Mouse (Mus musculus): ENCODE measurements at regions not wholly inside any gene's neighbourhood (a gene's known extent, or its start where the extent isn't known, plus 50 kb on each side); places are given as distances from the start of the nearest gene placed in this dataset.

GRCm38 (mm10) chr16:3231566-3231965, 359.3 kb upstream of the Olfr161 start:
- Histone ChIP-seq H3K4me1 (replicated peaks; ENCODE audit: control insufficient read depth, insufficient read depth, low read length) (no peaks in the 10 kb centered on the region), H3K9me3 (ENCODE audit: control insufficient read depth, low read length) (peaks cover 50% of the 10 kb centered on the region), H3K27me3 (replicated peaks; ENCODE audit: control insufficient read depth, insufficient read depth, low read length) (no peaks in the 10 kb centered on the region), H3K9ac (ENCODE audit: low read depth, low read length) (no peak overlapping the region), H3K4me2 (no peak overlapping the region), H3K4me3 (ENCODE audit: low read depth, low read length) (no peak overlapping the region), H3K36me3 (ENCODE audit: control insufficient read depth, insufficient read depth, low read length) (0 out of 2 replicates have a peak, but pooled peaks cover 3% of the 10 kb centered on the region), H3K27ac (ENCODE audit: low read depth, low read length) (no peak overlapping the region)
- DNase-seq (ENCODE audit: low spot score): no peak
- WGBS: 62% methylated on average over 3 of the region's 3 CpGs
- peak; percentile 44; the same call in 1 of the 2 replicates for ATAC-seq (replicated peaks; ENCODE audit: low FRiP score)

GRCm38 (mm10) chr16:3232610-3233009, 358.2 kb upstream of the Olfr161 start:
- H3K27me3 ChIP-seq (replicated peaks; ENCODE audit: control insufficient read depth, insufficient read depth, low read length): no peaks in the 10 kb centered on the region
- ATAC-seq (replicated peaks; ENCODE audit: low FRiP score) (peak; percentile 38; the same call in 1 of the 2 replicates), DNase-seq (ENCODE audit: low spot score) (no peak)
- no peak overlapping the region for H3K9ac ChIP-seq (ENCODE audit: low read depth, low read length)
- no peak overlapping the region for H3K4me3 ChIP-seq (ENCODE audit: low read depth, low read length)
- no peaks in the 10 kb centered on the region for H3K4me1 ChIP-seq (replicated peaks; ENCODE audit: control insufficient read depth, insufficient read depth, low read length)
- WGBS: 50% methylated on average over 2 of the region's 2 CpGs
- H3K9me3 ChIP-seq (ENCODE audit: control insufficient read depth, low read length): peaks cover 56% of the 10 kb centered on the region
- no peak overlapping the region for H3K4me2 ChIP-seq
- H3K27ac ChIP-seq (ENCODE audit: low read depth, low read length): no peak overlapping the region
- 0 out of 2 replicates have a peak, but pooled peaks cover 3% of the 10 kb centered on the region for H3K36me3 ChIP-seq (ENCODE audit: control insufficient read depth, insufficient read depth, low read length)

- Histone ChIP-seq H3K27ac (ENCODE audit: low read depth, low read length) (no peak overlapping the region), H3K4me2 (no peak overlapping the region), H3K4me3 (ENCODE audit: low read depth, low read length) (no peak overlapping the region), H3K27me3 (replicated peaks; ENCODE audit: control insufficient read depth, insufficient read depth, low read length) (no peaks in the 10 kb centered on the region), H3K9ac (ENCODE audit: low read depth, low read length) (no peak overlapping the region), H3K36me3 (ENCODE audit: control insufficient read depth, insufficient read depth, low read length) (0 out of 2 replicates have a peak, but pooled peaks cover 3% of the 10 kb centered on the region), H3K9me3 (ENCODE audit: control insufficient read depth, low read length) (peaks cover 66% of the 10 kb centered on the region), H3K4me1 (replicated peaks; ENCODE audit: control insufficient read depth, insufficient read depth, low read length) (no peaks in the 10 kb centered on the region)
- DNase-seq (ENCODE audit: low spot score) (no peak), ATAC-seq (replicated peaks; ENCODE audit: low FRiP score) (peak; percentile 30)
- WGBS: 50% methylated on average over 2 of the region's 2 CpGs
Measured at GRCm38 (mm10) chr16:3234063-3234462, 356.8 kb upstream of the Olfr161 start.

DNA sequence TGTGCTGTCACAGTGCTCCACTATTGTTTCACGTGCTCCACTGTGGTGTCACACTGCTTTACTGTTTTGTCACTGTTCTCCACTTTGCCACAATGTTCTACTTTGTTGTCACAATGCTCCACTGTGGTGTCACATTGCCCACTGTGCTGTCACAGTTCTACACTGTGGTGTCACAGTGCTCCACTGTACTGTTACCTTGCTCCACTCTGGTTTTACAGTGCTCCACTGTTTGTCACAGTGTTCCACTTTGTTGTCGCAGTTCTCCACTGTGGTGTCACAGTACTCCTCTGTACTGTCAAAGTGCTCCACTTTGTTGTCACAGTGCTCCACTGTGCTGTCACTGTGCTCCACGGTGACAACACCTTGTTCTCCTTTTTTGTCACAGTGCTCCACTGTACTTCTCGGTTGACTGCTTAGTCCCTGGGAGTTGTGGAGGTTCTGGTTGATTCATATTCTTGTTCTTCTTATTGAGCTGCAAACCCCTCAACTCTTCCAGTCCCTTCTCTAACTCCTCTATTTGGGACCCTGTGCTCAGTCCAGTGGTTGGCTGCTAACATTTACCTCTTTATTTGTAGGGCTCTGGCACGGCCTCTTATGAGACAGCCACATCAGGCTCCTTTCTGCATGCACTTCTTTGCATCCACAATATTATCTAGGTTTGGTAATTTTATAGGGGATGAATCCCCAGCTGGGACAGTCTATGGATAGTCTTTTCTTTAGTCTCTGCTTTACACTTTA, 349.7 kb upstream of the Olfr161 start:
- Histone ChIP-seq H3K4me3 (ENCODE audit: low read depth, low read length) (no peak overlapping the region), H3K36me3 (ENCODE audit: control insufficient read depth, insufficient read depth, low read length) (no peaks in the 10 kb centered on the region; the same call in 1 of the 2 replicates), H3K27me3 (replicated peaks; ENCODE audit: control insufficient read depth, insufficient read depth, low read length) (no peaks in the 10 kb centered on the region), H3K9ac (ENCODE audit: low read depth, low read length) (no peak overlapping the region), H3K9me3 (ENCODE audit: control insufficient read depth, low read length) (peaks cover 52% of the 10 kb centered on the region), H3K27ac (ENCODE audit: low read depth, low read length) (no peak overlapping the region), H3K4me2 (no peak overlapping the region), H3K4me1 (replicated peaks; ENCODE audit: control insufficient read depth, insufficient read depth, low read length) (no peaks in the 10 kb centered on the region)
- 60% methylated on average over 5 of the region's 5 CpGs for WGBS
- peak; percentile 27; the same call in 1 of the 2 replicates for ATAC-seq (replicated peaks; ENCODE audit: low FRiP score)
- DNase-seq (ENCODE audit: low spot score): no peak

DNA sequence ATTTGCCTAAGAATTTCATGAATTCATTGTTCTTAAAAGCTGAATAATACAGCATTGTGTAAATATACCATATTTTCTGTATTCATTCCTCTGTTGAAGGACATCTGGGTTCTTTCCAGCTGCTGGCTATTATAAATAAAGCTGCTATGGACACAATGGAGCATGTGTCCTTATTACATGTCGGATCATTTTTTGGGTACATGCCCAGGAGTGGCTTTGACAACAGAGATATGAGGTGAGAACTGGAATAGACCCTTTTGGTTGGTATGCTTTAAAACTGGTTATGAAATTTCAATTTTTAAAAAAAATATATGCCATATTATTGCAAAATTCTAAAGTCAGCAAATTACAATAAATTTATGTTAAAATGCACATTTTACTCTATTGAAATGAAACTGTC, 348.9 kb upstream of the Olfr161 start:
- H3K36me3 ChIP-seq (ENCODE audit: control insufficient read depth, insufficient read depth, low read length): no peaks in the 10 kb centered on the region; the same call in 1 of the 2 replicates
- H3K9me3 ChIP-seq (ENCODE audit: control insufficient read depth, low read length): peaks cover 49% of the 10 kb centered on the region

DNA sequence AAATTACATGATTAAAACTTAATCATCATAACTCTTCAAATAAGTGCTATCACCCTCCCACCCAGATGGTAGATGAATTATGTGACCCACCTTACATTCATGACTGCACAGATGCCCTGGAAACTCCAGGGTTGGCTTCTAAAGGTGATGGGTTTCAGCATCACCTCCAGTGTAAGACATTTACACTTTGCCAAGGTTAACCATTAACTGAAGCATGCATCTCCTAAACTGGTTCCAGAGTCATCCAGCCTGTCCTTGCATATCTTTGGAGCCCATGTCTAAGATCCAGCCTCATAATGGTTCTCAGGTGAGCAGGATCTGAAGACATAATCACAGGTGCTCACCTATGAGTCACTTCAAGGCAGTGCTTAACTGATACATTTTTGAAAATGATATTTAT, 344.4 kb upstream of the Olfr161 start:
- no peak for ATAC-seq (replicated peaks; ENCODE audit: low FRiP score)
- no peaks in the 10 kb centered on the region for H3K36me3 ChIP-seq (ENCODE audit: control insufficient read depth, insufficient read depth, low read length)

More for the DNA sequence above, 348.9 kb upstream of the Olfr161 start:
- no peak overlapping the region for H3K27ac ChIP-seq (ENCODE audit: low read depth, low read length)
- H3K27me3 ChIP-seq (replicated peaks; ENCODE audit: control insufficient read depth, insufficient read depth, low read length): no peaks in the 10 kb centered on the region
- no peak for ATAC-seq (replicated peaks; ENCODE audit: low FRiP score)
- no peak overlapping the region for H3K4me3 ChIP-seq (ENCODE audit: low read depth, low read length)
- H3K4me2 ChIP-seq: no peak overlapping the region
- WGBS: 63% methylated on average over 1 of the region's 1 CpGs
- H3K9ac ChIP-seq (ENCODE audit: low read depth, low read length): no peak overlapping the region
- H3K4me1 ChIP-seq (replicated peaks; ENCODE audit: control insufficient read depth, insufficient read depth, low read length): no peaks in the 10 kb centered on the region
- DNase-seq (ENCODE audit: low spot score): no peak

GRCm38 (mm10) chr16:3247006-3247754, 343.7 kb upstream of the Olfr161 start:
- no peak overlapping the region for H3K4me2 ChIP-seq
- ATAC-seq (replicated peaks; ENCODE audit: low FRiP score) (0 out of 2 replicates have a peak, but pooled peaks have one; percentile 14), DNase-seq (ENCODE audit: low spot score) (no peak)
- H3K9me3 ChIP-seq (ENCODE audit: control insufficient read depth, low read length): peaks cover 11% of the 10 kb centered on the region
- no peaks in the 10 kb centered on the region for H3K4me1 ChIP-seq (replicated peaks; ENCODE audit: control insufficient read depth, insufficient read depth, low read length)
- no peak overlapping the region for H3K9ac ChIP-seq (ENCODE audit: low read depth, low read length)
- 50% methylated on average over 2 of the region's 2 CpGs for WGBS
- no peaks in the 10 kb centered on the region for H3K36me3 ChIP-seq (ENCODE audit: control insufficient read depth, insufficient read depth, low read length)
- no peaks in the 10 kb centered on the region for H3K27me3 ChIP-seq (replicated peaks; ENCODE audit: control insufficient read depth, insufficient read depth, low read length)
- no peak overlapping the region for H3K4me3 ChIP-seq (ENCODE audit: low read depth, low read length)
- H3K27ac ChIP-seq (ENCODE audit: low read depth, low read length): no peak overlapping the region

More for the DNA sequence above, 344.4 kb upstream of the Olfr161 start:
- Histone ChIP-seq H3K9ac (ENCODE audit: low read depth, low read length) (no peak overlapping the region), H3K4me2 (no peak overlapping the region), H3K9me3 (ENCODE audit: control insufficient read depth, low read length) (peaks cover 15% of the 10 kb centered on the region), H3K27ac (ENCODE audit: low read depth, low read length) (no peak overlapping the region), H3K4me1 (replicated peaks; ENCODE audit: control insufficient read depth, insufficient read depth, low read length) (no peaks in the 10 kb centered on the region), H3K4me3 (ENCODE audit: low read depth, low read length) (no peak overlapping the region), H3K27me3 (replicated peaks; ENCODE audit: control insufficient read depth, insufficient read depth, low read length) (no peaks in the 10 kb centered on the region)
- DNase-seq (ENCODE audit: low spot score): no peak

GRCm38 (mm10) chr16:3247755-3248110, 343.1 kb upstream of the Olfr161 start:
- no peaks in the 10 kb centered on the region for H3K4me1 ChIP-seq (replicated peaks; ENCODE audit: control insufficient read depth, insufficient read depth, low read length)
- no peak overlapping the region for H3K27ac ChIP-seq (ENCODE audit: low read depth, low read length)
- ATAC-seq (replicated peaks; ENCODE audit: low FRiP score) (no peak), DNase-seq (ENCODE audit: low spot score) (no peak)
- WGBS: 45% methylated on average over 2 of the region's 2 CpGs
- H3K9me3 ChIP-seq (ENCODE audit: control insufficient read depth, low read length): peaks cover 13% of the 10 kb centered on the region
- H3K36me3 ChIP-seq (ENCODE audit: control insufficient read depth, insufficient read depth, low read length): no peaks in the 10 kb centered on the region
- H3K9ac ChIP-seq (ENCODE audit: low read depth, low read length): no peak overlapping the region
- H3K4me2 ChIP-seq: no peak overlapping the region
- H3K27me3 ChIP-seq (replicated peaks; ENCODE audit: control insufficient read depth, insufficient read depth, low read length): no peaks in the 10 kb centered on the region
- no peak overlapping the region for H3K4me3 ChIP-seq (ENCODE audit: low read depth, low read length)
